Mouse (Mus musculus): Measurements from ENCODE around the gene Skap2. TPM values are rescaled to one million over a fixed set of nuclear protein-coding genes. Genes with fewer than 3 reads are reported as not detected.
A peak's percentile ranks its signal among the peaks of the same experiment; 100 is the strongest.

The Skap2 gene
- total RNA-seq, 1 experiment from 2014 or later, result 127 TPM

GRCm38 (mm10) chr6:51853291-51853690 is 159.1 kb downstream of the Skap2 start:
- no peak for ATAC-seq (replicated peaks; ENCODE audit: low read depth, poor library complexity, severe bottlenecking)

- ATAC-seq (replicated peaks; ENCODE audit: low read depth, poor library complexity, severe bottlenecking), result peak; percentile 75
These were observed 159.7 kb downstream of the Skap2 start for GRCm38 (mm10) chr6:51852643-51853042.

- ATAC-seq (replicated peaks; ENCODE audit: low read depth, poor library complexity, severe bottlenecking), result no peak
These were observed 160.8 kb downstream of the Skap2 start for GRCm38 (mm10) chr6:51851544-51851943.

DNA sequence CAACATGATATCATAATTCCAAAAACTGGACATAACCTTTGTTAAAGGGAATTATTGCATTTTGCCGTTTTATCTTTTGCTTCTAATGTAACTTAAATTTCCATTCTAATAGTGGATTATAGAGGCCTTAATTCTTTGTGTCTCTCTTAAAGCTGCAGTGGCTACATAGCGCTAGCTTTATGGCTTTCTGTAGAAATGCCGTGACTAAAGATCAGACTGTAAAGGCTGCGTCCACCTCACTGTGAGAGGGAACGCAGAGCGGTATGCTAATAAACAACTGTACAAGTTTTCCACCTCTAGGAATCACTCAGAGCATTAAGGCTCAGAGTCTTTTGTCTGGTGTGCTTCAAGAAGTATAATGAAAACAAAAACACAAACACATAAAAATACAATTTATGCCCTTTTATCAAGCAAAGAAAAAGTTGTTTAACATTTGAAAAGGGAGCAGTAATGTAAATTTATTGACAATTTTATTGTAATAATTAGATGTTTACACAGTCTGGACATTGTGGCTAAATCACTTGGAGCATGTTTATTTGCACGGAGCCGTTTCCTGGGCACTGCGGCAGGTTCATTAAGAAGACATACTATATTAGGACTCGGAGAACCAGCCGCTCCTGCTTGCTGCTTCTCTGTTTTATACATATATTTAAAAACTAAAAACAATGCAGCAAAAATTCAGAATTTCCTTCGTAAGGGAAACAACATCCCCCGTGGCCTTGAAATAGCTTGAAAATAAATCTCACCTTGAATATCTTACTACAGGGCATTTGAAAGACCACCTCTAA is 162.1 kb downstream of the Skap2 start:
- no peak for ATAC-seq (replicated peaks; ENCODE audit: low read depth, poor library complexity, severe bottlenecking)

- no peak for ATAC-seq (replicated peaks; ENCODE audit: low read depth, poor library complexity, severe bottlenecking)
These were observed 162.8 kb downstream of the Skap2 start for GRCm38 (mm10) chr6:51849561-51849960.

DNA sequence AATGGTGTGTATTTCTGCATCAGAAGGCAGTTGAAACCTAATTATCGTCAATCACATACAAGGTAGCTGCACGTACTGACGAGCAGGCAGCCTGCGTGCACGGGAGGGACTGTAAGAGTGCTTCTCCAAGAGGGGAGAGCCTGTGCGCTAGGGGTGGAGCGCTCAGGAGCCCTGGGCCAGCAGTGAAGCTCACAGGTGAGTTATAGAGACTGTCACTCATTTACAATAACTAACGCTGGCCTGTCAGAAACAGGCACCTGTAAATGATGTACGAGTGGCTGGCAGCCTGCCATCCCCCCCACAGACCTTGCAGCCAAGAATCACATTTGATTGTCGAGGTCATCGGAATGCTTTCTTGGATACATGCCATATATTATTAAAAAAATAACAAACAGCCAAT is 168.2 kb downstream of the Skap2 start:
- ATAC-seq (replicated peaks; ENCODE audit: low read depth, poor library complexity, severe bottlenecking), result no peak

DNA sequence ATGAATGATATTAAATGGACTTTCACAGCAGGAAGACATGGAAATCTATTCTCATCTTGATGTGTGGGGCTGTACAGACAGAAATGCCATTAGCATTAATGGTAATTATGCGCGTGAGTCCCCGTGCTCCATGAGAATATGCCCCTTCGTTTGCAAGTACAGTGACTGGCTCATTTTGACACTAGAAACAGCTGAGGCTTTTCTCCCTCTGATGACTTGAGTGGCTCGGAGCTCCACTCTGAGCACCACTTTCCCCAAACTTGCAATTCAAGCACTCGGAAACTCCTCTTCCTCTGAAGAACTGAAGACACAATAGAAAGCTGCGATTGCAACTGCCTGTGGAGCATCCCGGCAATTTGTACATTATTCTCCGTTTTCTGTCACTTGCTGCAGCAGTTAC is 169.3 kb downstream of the Skap2 start:
- ATAC-seq (replicated peaks; ENCODE audit: low read depth, poor library complexity, severe bottlenecking), result no peak

- ATAC-seq (replicated peaks; ENCODE audit: low read depth, poor library complexity, severe bottlenecking), result 0 out of 2 replicates have a peak, but pooled peaks have one; percentile 45
These were observed 174.2 kb downstream of the Skap2 start for GRCm38 (mm10) chr6:51838177-51838576.

- ATAC-seq (replicated peaks; ENCODE audit: low read depth, poor library complexity, severe bottlenecking), result no peak
These were observed 179.0 kb downstream of the Skap2 start for GRCm38 (mm10) chr6:51833362-51833761.

DNA sequence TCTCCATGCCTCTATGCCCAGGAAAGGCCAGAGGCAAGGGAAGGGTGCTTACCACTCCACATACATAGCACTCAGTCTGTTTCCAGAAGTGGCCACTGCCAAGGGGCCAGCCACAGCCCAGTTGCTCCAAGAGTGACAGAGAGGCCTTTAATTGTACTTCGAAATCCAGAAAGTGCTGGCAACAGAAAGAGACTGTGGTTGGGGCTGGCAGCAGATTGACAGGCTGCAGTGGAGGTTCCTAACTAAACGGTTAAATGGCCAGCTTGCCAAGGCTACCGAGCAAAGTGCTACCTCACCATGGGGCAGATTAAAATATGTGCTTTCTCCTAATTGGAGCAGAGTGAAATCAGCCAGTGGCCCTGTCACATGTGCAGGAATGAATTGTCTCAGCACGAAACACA is 186.7 kb downstream of the Skap2 start:
- no peak for ATAC-seq (replicated peaks; ENCODE audit: low read depth, poor library complexity, severe bottlenecking)

GRCm38 (mm10) chr6:51824136-51824830 is 188.1 kb downstream of the Skap2 start:
- ATAC-seq (replicated peaks; ENCODE audit: low read depth, poor library complexity, severe bottlenecking), result no peak

- no peak for ATAC-seq (replicated peaks; ENCODE audit: low read depth, poor library complexity, severe bottlenecking)
These were observed 190.3 kb downstream of the Skap2 start for GRCm38 (mm10) chr6:51822049-51822448.

GRCm38 (mm10) chr6:51820853-51821252 is 191.5 kb downstream of the Skap2 start:
- peak; percentile 60; the same call in 1 of the 2 replicates for ATAC-seq (replicated peaks; ENCODE audit: low read depth, poor library complexity, severe bottlenecking)

DNA sequence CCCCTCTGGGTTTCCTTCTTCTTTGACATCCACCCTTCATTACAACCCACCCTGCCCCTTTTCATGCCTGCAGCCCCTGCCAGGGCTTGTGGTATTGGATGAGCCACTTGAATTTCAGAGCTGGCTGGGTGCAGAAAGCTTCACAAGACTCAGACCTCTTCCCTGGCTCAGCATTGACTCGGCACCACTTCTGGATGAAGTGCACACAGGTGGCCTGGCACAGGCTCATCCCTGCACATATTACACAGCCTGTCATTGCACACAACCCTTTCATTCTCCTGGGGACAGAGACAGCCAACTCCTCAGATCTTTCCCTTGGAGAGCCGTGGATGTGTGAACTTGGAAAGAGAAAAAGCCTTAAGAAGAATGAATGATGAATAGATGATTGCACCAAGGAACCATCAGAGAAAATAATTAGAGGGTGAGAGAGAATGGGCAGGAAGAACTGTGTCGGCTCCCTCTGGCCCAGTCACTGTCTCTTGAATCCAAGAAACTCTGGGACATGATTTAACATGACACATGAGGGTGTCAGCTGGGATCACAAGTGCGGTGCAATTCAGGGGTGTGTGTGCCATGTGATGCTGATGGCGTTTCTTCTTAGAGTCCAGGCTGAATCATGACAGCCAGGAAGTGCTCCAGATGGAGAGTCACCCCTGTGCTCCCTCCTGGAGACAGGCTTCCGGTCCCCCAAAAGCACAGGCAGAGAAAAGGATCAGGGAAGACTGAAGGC is 195.3 kb downstream of the Skap2 start:
- ATAC-seq (replicated peaks; ENCODE audit: low read depth, poor library complexity, severe bottlenecking), result no peak

- no peak for ATAC-seq (replicated peaks; ENCODE audit: low read depth, poor library complexity, severe bottlenecking)
These were observed 201.4 kb downstream of the Skap2 start for GRCm38 (mm10) chr6:51810906-51811305.

GRCm38 (mm10) chr6:51809164-51809824 is 203.1 kb downstream of the Skap2 start:
- no peak for ATAC-seq (replicated peaks; ENCODE audit: low read depth, poor library complexity, severe bottlenecking)

DNA sequence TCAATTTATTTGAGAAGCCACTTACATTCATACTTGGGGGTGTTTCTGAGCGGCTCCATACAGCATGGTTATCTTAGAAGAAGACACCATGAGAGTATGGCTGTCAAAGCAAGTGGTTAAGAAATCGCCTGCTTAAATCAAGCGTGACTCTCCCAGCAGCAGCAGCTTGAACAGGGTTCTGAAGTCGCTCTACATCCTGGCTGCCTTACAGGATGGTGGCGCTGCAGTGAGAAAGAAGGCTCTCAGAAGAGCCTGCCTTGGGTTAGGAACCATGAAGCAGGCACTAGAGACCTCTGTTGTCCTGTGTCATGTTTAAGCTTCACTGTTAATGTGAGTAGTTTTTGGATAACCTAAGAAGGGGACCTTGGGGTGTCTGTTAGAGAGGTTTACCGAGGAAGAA is 204.3 kb downstream of the Skap2 start:
- ATAC-seq (replicated peaks; ENCODE audit: low read depth, poor library complexity, severe bottlenecking), result no peak
